Mouse (Mus musculus) ES-Bruce4 (cell line): Measurements from ENCODE around the gene Prkcq.

Experiments
- CTCF ChIP-seq: IDR thresholded peaks from one replicate; pipeline ENCODE4 v1.8.1; 2011; ENCODE audit warnings: low read depth, low read length
- EP300 ChIP-seq: IDR thresholded peaks from 2 replicates; pipeline ENCODE4 v1.6.1; 2011; ENCODE audit warnings: low read depth, low read length; ENCODE audit not compliant: insufficient read depth

GRCm38 (mm10) chr2:11224808-11225484 is 53.0 kb downstream of the Prkcq start:
- no peak for TF ChIP-seq EP300
- no peak for TF ChIP-seq CTCF
